Mouse (Mus musculus) cerebellum, adult (tissue): ENCODE measurements around the gene Gpsm2.
"Not testable (repeated sequence)": the region's sequence is repeated elsewhere in the genome, so short reads cannot be mapped to it uniquely, and the experiment has no call there.

Experiments
- ATAC-seq: cut with Nextera tagmentation; 2 replicates; pipeline ENCODE4 v1.9.2; 2017; ENCODE audit warnings: mild to moderate bottlenecking, moderate library complexity, mixed read lengths; ENCODE audit not compliant: insufficient number of reproducible peaks, low FRiP score, low TSS enrichment

Gene Gpsm2

GRCm38 (mm10) chr3:108727776-108728175 is 5.7 kb upstream of the Gpsm2 start:
- no peak for ATAC-seq

- ATAC-seq = no peak
These were observed 5.2 kb upstream of the Gpsm2 start for GRCm38 (mm10) chr3:108727344-108727743.

- ATAC-seq = no peak
These were observed 4.3 kb upstream of the Gpsm2 start for GRCm38 (mm10) chr3:108726413-108726812.

- ATAC-seq = 0 out of 2 replicates have a peak, but pooled peaks have one; percentile 6
These were observed 775 bp downstream of the Gpsm2 start for GRCm38 (mm10) chr3:108721076-108721991.

GRCm38 (mm10) chr3:108719761-108720160 is 2.3 kb downstream of the Gpsm2 start:
- no peak for ATAC-seq

- ATAC-seq = no peak
These were observed 2.8 kb downstream of the Gpsm2 start for GRCm38 (mm10) chr3:108719357-108719756.

GRCm38 (mm10) chr3:108717896-108718502 is 4.1 kb downstream of the Gpsm2 start:
- ATAC-seq = no peak

GRCm38 (mm10) chr3:108714837-108715236 is 7.3 kb downstream of the Gpsm2 start:
- ATAC-seq = no peak

GRCm38 (mm10) chr3:108713065-108713675 is 8.9 kb downstream of the Gpsm2 start:
- no peak for ATAC-seq

GRCm38 (mm10) chr3:108711296-108711695 is 10.8 kb downstream of the Gpsm2 start:
- no peak for ATAC-seq

- no peak for ATAC-seq
These were observed 19.3 kb downstream of the Gpsm2 start for GRCm38 (mm10) chr3:108702789-108703188.

GRCm38 (mm10) chr3:108701256-108701655 is 20.9 kb downstream of the Gpsm2 start:
- no peak for ATAC-seq

- ATAC-seq = no peak
These were observed 22.3 kb downstream of the Gpsm2 start for GRCm38 (mm10) chr3:108699786-108700185.

GRCm38 (mm10) chr3:108698662-108699061 is 23.4 kb downstream of the Gpsm2 start:
- no peak for ATAC-seq

- no peak for ATAC-seq
These were observed 27.8 kb downstream of the Gpsm2 start for GRCm38 (mm10) chr3:108694321-108694720.

GRCm38 (mm10) chr3:108689979-108690378 is 32.1 kb downstream of the Gpsm2 start:
- ATAC-seq = no peak

GRCm38 (mm10) chr3:108689446-108689845 is 32.7 kb downstream of the Gpsm2 start:
- ATAC-seq = no peak

- no peak for ATAC-seq
These were observed 33.1 kb downstream of the Gpsm2 start for GRCm38 (mm10) chr3:108689015-108689441.

GRCm38 (mm10) chr3:108685701-108686100 is 36.4 kb downstream of the Gpsm2 start:
- no peak for ATAC-seq

GRCm38 (mm10) chr3:108683597-108683996 is 38.5 kb downstream of the Gpsm2 start:
- ATAC-seq = not testable (repeated sequence)

GRCm38 (mm10) chr3:108681004-108681403 is 41.1 kb downstream of the Gpsm2 start:
- ATAC-seq = no peak
